Mouse (Mus musculus) retina, postnatal 7 days (tissue): ENCODE results near the gene Enkur.

ENCODE experiments used
- DNase-seq: peaks from one replicate; pipeline ENCODE4 v3.0.0-alpha.2; 2012; ENCODE audit warnings: low read depth, low spot score

The Enkur gene

GRCm38 (mm10) chr2:21188610-21189009 lies 16.6 kb downstream of the Enkur start:
- DNase-seq: no peak

- DNase-seq: no peak
Measured at GRCm38 (mm10) chr2:21187576-21187975, 17.6 kb downstream of the Enkur start.

GRCm38 (mm10) chr2:21182811-21183210 lies 22.4 kb downstream of the Enkur start:
- no peak for DNase-seq

GRCm38 (mm10) chr2:21179136-21179535 lies 26.0 kb downstream of the Enkur start:
- no peak for DNase-seq

- DNase-seq: no peak
Measured at GRCm38 (mm10) chr2:21172797-21173196, 32.4 kb downstream of the Enkur start.

- DNase-seq: no peak
Measured at GRCm38 (mm10) chr2:21167916-21168315, 37.2 kb downstream of the Enkur start.

GRCm38 (mm10) chr2:21164296-21164695 lies 40.9 kb downstream of the Enkur start:
- no peak for DNase-seq

- no peak for DNase-seq
Measured at GRCm38 (mm10) chr2:21153469-21153868, 51.7 kb downstream of the Enkur start.

- no peak for DNase-seq
Measured at GRCm38 (mm10) chr2:21147169-21147568, 58.0 kb downstream of the Enkur start.

- no peak for DNase-seq
Measured at GRCm38 (mm10) chr2:21146486-21146885, 58.7 kb downstream of the Enkur start.

- no peak for DNase-seq
Measured at GRCm38 (mm10) chr2:21142616-21143015, 62.5 kb downstream of the Enkur start.

GRCm38 (mm10) chr2:21142204-21142580 lies 63.0 kb downstream of the Enkur start:
- DNase-seq: peak; percentile 41

- no peak for DNase-seq
Measured at GRCm38 (mm10) chr2:21141520-21142203, 63.5 kb downstream of the Enkur start.

GRCm38 (mm10) chr2:21141189-21141519 lies 64.0 kb downstream of the Enkur start:
- DNase-seq: no peak
